Mouse (Mus musculus): ENCODE measurements around the gene Plxnc1. TPM values are rescaled to one million over a fixed set of nuclear protein-coding genes. Genes with fewer than 3 reads are reported as not detected.

The Plxnc1 gene
- total and polyA plus RNA-seq, 2 experiments from 2014 or later: 1.4 to 9.4 TPM

GRCm38 (mm10) chr10:94896311-94896710, 48.3 kb downstream of the Plxnc1 start:
- no peak overlapping the region for H3K4me2 ChIP-seq (ENCODE audit: low read depth, low read length)
- H3K4me3 ChIP-seq (ENCODE audit: low read depth, low read length): no peak overlapping the region
- WGBS: 60% methylated on average over 2 of the region's 2 CpGs
- ATAC-seq (ENCODE audit: insufficient read depth, low read depth) (no peak), DNase-seq (ENCODE audit: low spot score) (no peak)
- no peaks in the 10 kb centered on the region for H3K9me3 ChIP-seq (replicated peaks; ENCODE audit: control insufficient read depth, low read length)
- TF ChIP-seq CTCF (IDR thresholded peaks at IDR 0.05; ENCODE audit: low read depth) (no peak), EP300 (IDR thresholded peaks at IDR 0.05; ENCODE audit: low read depth) (no peak)
- no peaks in the 10 kb centered on the region for H3K36me3 ChIP-seq (replicated peaks; ENCODE audit: control insufficient read depth, insufficient read depth, low read length)
- no peak overlapping the region for H3K9ac ChIP-seq (replicated peaks; ENCODE audit: low read depth, low read length)
- H3K27ac ChIP-seq (ENCODE audit: low read depth): no peak overlapping the region
- no peaks in the 10 kb centered on the region for H3K4me1 ChIP-seq (ENCODE audit: control insufficient read depth, insufficient read depth)
- H3K27me3 ChIP-seq (ENCODE audit: control insufficient read depth, insufficient read depth, low read length): no peaks in the 10 kb centered on the region

- no peak overlapping the region for H3K9ac ChIP-seq (replicated peaks; ENCODE audit: low read depth, low read length)
- DNase-seq (ENCODE audit: low spot score) (no peak), ATAC-seq (ENCODE audit: insufficient read depth, low read depth) (no peak)
- no peak overlapping the region for H3K4me2 ChIP-seq (ENCODE audit: low read depth, low read length)
- no peak overlapping the region for H3K27ac ChIP-seq (ENCODE audit: low read depth)
- no peaks in the 10 kb centered on the region for H3K36me3 ChIP-seq (replicated peaks; ENCODE audit: control insufficient read depth, insufficient read depth, low read length)
- H3K4me3 ChIP-seq (ENCODE audit: low read depth, low read length): no peak overlapping the region
- TF ChIP-seq EP300 (IDR thresholded peaks at IDR 0.05; ENCODE audit: low read depth) (no peak), CTCF (IDR thresholded peaks at IDR 0.05; ENCODE audit: low read depth) (no peak)
- no peaks in the 10 kb centered on the region for H3K4me1 ChIP-seq (ENCODE audit: control insufficient read depth, insufficient read depth)
- no peaks in the 10 kb centered on the region for H3K27me3 ChIP-seq (ENCODE audit: control insufficient read depth, insufficient read depth, low read length)
- H3K9me3 ChIP-seq (replicated peaks; ENCODE audit: control insufficient read depth, low read length): no peaks in the 10 kb centered on the region
- 83% methylated on average over 3 of the region's 3 CpGs for WGBS
These were observed 48.8 kb downstream of the Plxnc1 start for GRCm38 (mm10) chr10:94895876-94896275.

GRCm38 (mm10) chr10:94889735-94890134, 54.9 kb downstream of the Plxnc1 start:
- DNase-seq (ENCODE audit: low spot score) (no peak), ATAC-seq (ENCODE audit: insufficient read depth, low read depth) (no peak)
- H3K4me3 ChIP-seq (ENCODE audit: low read depth, low read length): no peak overlapping the region
- H3K4me2 ChIP-seq (ENCODE audit: low read depth, low read length): no peak overlapping the region
- WGBS: 69% methylated on average over 4 of the region's 4 CpGs
- TF ChIP-seq EP300 (IDR thresholded peaks at IDR 0.05; ENCODE audit: low read depth) (no peak), CTCF (IDR thresholded peaks at IDR 0.05; ENCODE audit: low read depth) (no peak)
- peaks cover 6% of the 10 kb centered on the region; the same call in 1 of the 2 replicates for H3K9me3 ChIP-seq (replicated peaks; ENCODE audit: control insufficient read depth, low read length)
- H3K9ac ChIP-seq (replicated peaks; ENCODE audit: low read depth, low read length): no peak overlapping the region
- H3K4me1 ChIP-seq (ENCODE audit: control insufficient read depth, insufficient read depth): no peaks in the 10 kb centered on the region
- no peaks in the 10 kb centered on the region for H3K27me3 ChIP-seq (ENCODE audit: control insufficient read depth, insufficient read depth, low read length)
- no peak overlapping the region for H3K27ac ChIP-seq (ENCODE audit: low read depth)
- H3K36me3 ChIP-seq (replicated peaks; ENCODE audit: control insufficient read depth, insufficient read depth, low read length): no peaks in the 10 kb centered on the region

DNA sequence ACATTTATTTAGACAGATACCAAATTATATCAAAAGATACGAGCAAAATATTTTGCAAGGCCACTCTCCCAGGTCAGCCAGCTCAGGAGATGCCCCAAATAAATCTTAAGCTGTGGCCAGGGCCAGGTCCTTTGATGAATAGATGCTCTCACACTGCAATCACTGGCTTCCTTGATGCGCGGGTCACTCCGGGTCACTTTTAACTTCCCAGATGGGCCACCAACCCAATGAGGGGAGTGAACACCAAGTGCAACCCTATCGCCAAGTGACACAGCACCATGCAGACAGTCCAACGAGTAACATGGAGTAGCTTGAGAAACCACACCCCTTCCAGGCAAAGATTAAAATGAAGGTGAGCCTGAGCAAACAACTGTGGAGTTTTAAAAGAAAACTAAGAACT, 61.4 kb downstream of the Plxnc1 start:
- 78% methylated on average over 6 of the region's 6 CpGs for WGBS
- DNase-seq (ENCODE audit: low spot score): no peak
- Histone ChIP-seq H3K27me3 (ENCODE audit: control insufficient read depth, insufficient read depth, low read length) (no peaks in the 10 kb centered on the region), H3K9ac (replicated peaks; ENCODE audit: low read depth, low read length) (no peak overlapping the region), H3K27ac (ENCODE audit: low read depth) (no peak overlapping the region), H3K4me2 (ENCODE audit: low read depth, low read length) (no peak overlapping the region), H3K36me3 (replicated peaks; ENCODE audit: control insufficient read depth, insufficient read depth, low read length) (no peaks in the 10 kb centered on the region), H3K9me3 (replicated peaks; ENCODE audit: control insufficient read depth, low read length) (peaks cover 2% of the 10 kb centered on the region; the same call in 1 of the 2 replicates), H3K4me1 (ENCODE audit: control insufficient read depth, insufficient read depth) (no peaks in the 10 kb centered on the region), H3K4me3 (ENCODE audit: low read depth, low read length) (no peak overlapping the region)
- TF ChIP-seq CTCF (IDR thresholded peaks at IDR 0.05; ENCODE audit: low read depth) (no peak), EP300 (IDR thresholded peaks at IDR 0.05; ENCODE audit: low read depth) (no peak)
- ATAC-seq (ENCODE audit: insufficient read depth, low read depth): no peak

GRCm38 (mm10) chr10:94871506-94871905, 73.1 kb downstream of the Plxnc1 start:
- no peak overlapping the region for H3K27ac ChIP-seq (ENCODE audit: low read depth)
- ATAC-seq (ENCODE audit: insufficient read depth, low read depth): no peak
- H3K9me3 ChIP-seq (replicated peaks; ENCODE audit: control insufficient read depth, low read length): no peaks in the 10 kb centered on the region
- 76% methylated on average over 5 of the region's 5 CpGs for WGBS
- no peaks in the 10 kb centered on the region for H3K27me3 ChIP-seq (ENCODE audit: control insufficient read depth, insufficient read depth, low read length)
- no peak overlapping the region for H3K4me2 ChIP-seq (ENCODE audit: low read depth, low read length)
- H3K9ac ChIP-seq (replicated peaks; ENCODE audit: low read depth, low read length): no peak overlapping the region
- DNase-seq (ENCODE audit: low spot score): no peak
- TF ChIP-seq EP300 (IDR thresholded peaks at IDR 0.05; ENCODE audit: low read depth): no peak
- TF ChIP-seq CTCF (IDR thresholded peaks at IDR 0.05; ENCODE audit: low read depth): no peak
- no peaks in the 10 kb centered on the region for H3K4me1 ChIP-seq (ENCODE audit: control insufficient read depth, insufficient read depth)
- no peak overlapping the region for H3K4me3 ChIP-seq (ENCODE audit: low read depth, low read length)
- H3K36me3 ChIP-seq (replicated peaks; ENCODE audit: control insufficient read depth, insufficient read depth, low read length): no peaks in the 10 kb centered on the region

DNA sequence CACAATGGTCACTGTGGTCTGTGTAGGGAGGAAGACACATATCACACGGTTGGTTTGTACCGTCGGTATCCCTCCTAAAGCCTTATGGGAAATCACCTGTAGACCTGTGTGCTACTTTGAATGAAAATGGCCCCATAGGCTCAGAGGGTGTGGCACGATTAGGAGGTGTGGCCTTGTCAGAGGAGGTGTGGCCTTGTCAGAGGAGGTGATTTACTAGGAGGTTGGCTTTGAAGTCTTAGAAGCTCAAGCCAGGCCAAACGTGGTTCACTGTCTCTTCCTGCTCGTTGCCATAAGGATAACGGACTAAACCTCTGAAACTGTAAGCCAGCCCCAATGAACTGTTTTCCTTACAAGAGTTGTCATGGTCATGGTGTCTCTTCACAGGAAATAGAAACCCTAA, 73.5 kb downstream of the Plxnc1 start:
- TF ChIP-seq EP300 (IDR thresholded peaks at IDR 0.05; ENCODE audit: low read depth) (no peak), CTCF (IDR thresholded peaks at IDR 0.05; ENCODE audit: low read depth) (no peak)
- WGBS: 84% methylated on average over 7 of the region's 7 CpGs
- ATAC-seq (ENCODE audit: insufficient read depth, low read depth): no peak

More for the DNA sequence above, 73.5 kb downstream of the Plxnc1 start:
- Histone ChIP-seq H3K9ac (replicated peaks; ENCODE audit: low read depth, low read length) (no peak overlapping the region), H3K4me2 (ENCODE audit: low read depth, low read length) (no peak overlapping the region), H3K27ac (ENCODE audit: low read depth) (no peak overlapping the region), H3K9me3 (replicated peaks; ENCODE audit: control insufficient read depth, low read length) (no peaks in the 10 kb centered on the region), H3K4me3 (ENCODE audit: low read depth, low read length) (no peak overlapping the region), H3K27me3 (ENCODE audit: control insufficient read depth, insufficient read depth, low read length) (no peaks in the 10 kb centered on the region), H3K4me1 (ENCODE audit: control insufficient read depth, insufficient read depth) (no peaks in the 10 kb centered on the region), H3K36me3 (replicated peaks; ENCODE audit: control insufficient read depth, insufficient read depth, low read length) (no peaks in the 10 kb centered on the region)
- no peak for DNase-seq (ENCODE audit: low spot score)

All from heart, postnatal 0 days (tissue).